In the genomic region with DNA sequence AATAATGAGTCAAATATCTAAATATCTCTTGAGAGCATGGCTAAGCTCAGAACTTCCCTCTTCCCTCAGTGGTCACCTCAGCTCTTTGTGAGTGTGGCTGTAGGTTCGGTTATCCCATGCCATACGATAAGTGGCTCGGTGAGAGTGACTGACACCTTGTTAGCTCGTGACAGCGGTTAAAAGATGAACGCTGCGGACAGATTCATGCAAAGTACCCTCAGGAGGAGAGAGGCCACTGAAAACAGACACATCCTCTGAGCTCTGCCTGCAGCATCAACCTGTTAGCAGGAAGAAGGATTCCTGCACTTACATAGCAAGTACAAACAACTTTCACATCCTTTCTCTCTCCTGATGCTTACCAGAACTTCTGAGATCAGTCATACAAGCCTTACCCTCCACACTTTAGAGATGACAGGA, we compare ENCODE assay signal across 14 mouse cellular contexts.
DNase-seq lines count a peak whose midpoint lies in the region; ATAC-seq and TF ChIP-seq lines count a peak whose summit lies in the region.
"Had no signal": no experiment of that assay in that cellular context is flagged by ENCODE, and none has a peak within 500 bp of the region (broad histone marks: within the 10 kb centered on the region; RNA-seq: fewer than 3 reads in every experiment).

No protein-coding gene starts in this region.

- H3K4me3 ChIP-seq in heart, postnatal 0 days (ENCODE audit: low read depth, low read length), result no peak overlapping the region
- no peak overlapping the region for H3K4me3 ChIP-seq in heart, adult 2 months
- H3K4me3 ChIP-seq in liver, postnatal 0 days (ENCODE audit: low read depth, low read length), result no peak overlapping the region
- no peak overlapping the region for H3K4me3 ChIP-seq in midbrain, embryonic 16.5 days (ENCODE audit: low read depth, low read length)
- H3K4me3 ChIP-seq: neural tube, embryonic 12.5 days had no signal

- H3K27me3 ChIP-seq in heart, postnatal 0 days (ENCODE audit: control insufficient read depth, insufficient read depth, low read length), result no peaks in the 10 kb centered on the region
- H3K27me3 ChIP-seq in heart, adult 2 months (ENCODE audit: control insufficient read depth, insufficient read depth, low read length), result no peaks in the 10 kb centered on the region
- H3K27me3 ChIP-seq in liver, postnatal 0 days (ENCODE audit: insufficient read depth, low read length), result no peaks in the 10 kb centered on the region
- H3K27me3 ChIP-seq in splenic B cell, adult 2 months (ENCODE audit: control insufficient read depth, insufficient read depth, low read length, poor library complexity, severe bottlenecking), result no peaks in the 10 kb centered on the region
- no peaks in the 10 kb centered on the region for H3K27me3 ChIP-seq in midbrain, embryonic 16.5 days (ENCODE audit: control insufficient read depth, insufficient read depth, low read depth, low read length)
- H3K27me3 ChIP-seq: neural tube, embryonic 12.5 days had no signal

- TF ChIP-seq POLR2A in heart, adult 2 months (IDR thresholded peaks at IDR 0.05; ENCODE audit: insufficient read depth, low read depth, low read length), result no peak

- TF ChIP-seq CTCF in heart, postnatal 0 days (IDR thresholded peaks at IDR 0.05; ENCODE audit: low read depth), result no peak
- TF ChIP-seq CTCF in heart, adult 2 months (IDR thresholded peaks at IDR 0.05), result no peak
- no peak for TF ChIP-seq CTCF in liver, postnatal 0 days (IDR thresholded peaks at IDR 0.05; ENCODE audit: low read depth)

- TF ChIP-seq EP300 in heart, postnatal 0 days (IDR thresholded peaks at IDR 0.05; ENCODE audit: low read depth), result no peak
- no peak for TF ChIP-seq EP300 in heart, adult 2 months (IDR thresholded peaks at IDR 0.05; ENCODE audit: insufficient read depth, low read depth, low read length)
- TF ChIP-seq EP300 in liver, postnatal 0 days (IDR thresholded peaks at IDR 0.05; ENCODE audit: low read depth), result no peak

- H3K9me3 ChIP-seq in heart, postnatal 0 days (replicated peaks; ENCODE audit: control insufficient read depth, low read length), result no peaks in the 10 kb centered on the region
- H3K9me3 ChIP-seq in liver, postnatal 0 days (ENCODE audit: low read length), result no peaks in the 10 kb centered on the region
- H3K9me3 ChIP-seq in midbrain, embryonic 16.5 days (replicated peaks; ENCODE audit: control insufficient read depth, low read length, poor library complexity, severe bottlenecking), result no peaks in the 10 kb centered on the region
- H3K9me3 ChIP-seq: neural tube, embryonic 12.5 days had no signal

- H3K36me3 ChIP-seq in heart, postnatal 0 days (replicated peaks; ENCODE audit: control insufficient read depth, insufficient read depth, low read length), result no peaks in the 10 kb centered on the region
- no peaks in the 10 kb centered on the region for H3K36me3 ChIP-seq in heart, adult 2 months (ENCODE audit: control insufficient read depth, insufficient read depth, low read length)
- no peaks in the 10 kb centered on the region for H3K36me3 ChIP-seq in liver, postnatal 0 days (replicated peaks; ENCODE audit: insufficient read depth, low read length)
- no peaks in the 10 kb centered on the region for H3K36me3 ChIP-seq in splenic B cell, adult 2 months (ENCODE audit: control insufficient read depth, insufficient read depth, low read length, poor library complexity, severe bottlenecking)
- no peaks in the 10 kb centered on the region for H3K36me3 ChIP-seq in midbrain, embryonic 16.5 days (ENCODE audit: control insufficient read depth, insufficient read depth, low read length)
- H3K36me3 ChIP-seq: neural tube, embryonic 12.5 days had no signal

- peak overlapping the region; percentile 10; the same call in 1 of the 2 replicates for H3K4me2 ChIP-seq in heart, postnatal 0 days (ENCODE audit: low read depth, low read length)
- H3K4me2 ChIP-seq in liver, postnatal 0 days (ENCODE audit: low read depth, low read length), result peak overlapping the region; percentile 52
- H3K4me2 ChIP-seq in midbrain, embryonic 16.5 days (ENCODE audit: low read length), result no peak overlapping the region
- H3K4me2 ChIP-seq: neural tube, embryonic 12.5 days had no signal

- 21% methylated on average over 7 of the region's 7 CpGs for WGBS in heart, postnatal 0 days
- 54% methylated on average over 7 of the region's 7 CpGs for WGBS in heart, adult 2 months
- WGBS in liver, postnatal 0 days (ENCODE audit: insufficient replicate concordance), result 16% methylated on average over 7 of the region's 7 CpGs
- 93% methylated on average over 7 of the region's 7 CpGs for WGBS in midbrain, embryonic 16.5 days

- H3K4me1 ChIP-seq in heart, postnatal 0 days (ENCODE audit: control insufficient read depth, insufficient read depth), result no peaks in the 10 kb centered on the region
- peaks cover 3% of the 10 kb centered on the region for H3K4me1 ChIP-seq in heart, adult 2 months (ENCODE audit: control insufficient read depth, insufficient read depth, low read length)
- peaks cover 12% of the 10 kb centered on the region for H3K4me1 ChIP-seq in liver, postnatal 0 days (ENCODE audit: insufficient read depth)
- H3K4me1 ChIP-seq in midbrain, embryonic 16.5 days (ENCODE audit: control insufficient read depth, insufficient read depth, low read length), result no peaks in the 10 kb centered on the region
- H3K4me1 ChIP-seq: neural tube, embryonic 12.5 days had no signal

- no peak for ATAC-seq in heart, postnatal 0 days (ENCODE audit: insufficient read depth, low read depth)
- ATAC-seq in liver, postnatal 0 days, result no peak
- ATAC-seq in midbrain, embryonic 16.5 days, result no peak
- ATAC-seq in megakaryocyte progenitor cell, adult 5-6 weeks (replicated peaks; ENCODE audit: poor library complexity), result no peak
- ATAC-seq: forebrain, embryonic 16.5 days had no signal

- H3K9ac ChIP-seq in heart, postnatal 0 days (replicated peaks; ENCODE audit: low read depth, low read length), result no peak overlapping the region
- H3K9ac ChIP-seq in heart, adult 2 months (ENCODE audit: low read depth, low read length), result no peak overlapping the region
- H3K9ac ChIP-seq in liver, postnatal 0 days (replicated peaks), result no peak overlapping the region
- H3K9ac ChIP-seq in midbrain, embryonic 16.5 days (ENCODE audit: low read depth, low read length), result no peak overlapping the region
- H3K9ac ChIP-seq: neural tube, embryonic 12.5 days had no signal

- no peaks in the 10 kb centered on the region for H3K79me2 ChIP-seq in heart, adult 2 months (replicated peaks; ENCODE audit: control insufficient read depth, insufficient read depth, low read length)

- DNase-seq in heart, postnatal 0 days (ENCODE audit: low spot score), result no peak
- no peak for DNase-seq in heart, adult 2 months
- peak; percentile 56 for DNase-seq in T-cell, adult 2 months (ENCODE audit: low spot score)
- DNase-seq in liver, postnatal 0 days, result no peak
- peak; percentile 71 for DNase-seq in splenic B cell, adult 2 months (ENCODE audit: low read depth, low spot score)
- no peak for DNase-seq in neural tube, embryonic 10.5 days (ENCODE audit: extremely low spot score, low spot score)
- DNase-seq: heart, postnatal 4 days; kidney, adult 2 months; lung, postnatal 10 days; right cerebral cortex, postnatal 14 days had no signal

- H3K27ac ChIP-seq in heart, postnatal 0 days (ENCODE audit: low read depth), result no peak overlapping the region
- no peak overlapping the region for H3K27ac ChIP-seq in heart, adult 2 months
- H3K27ac ChIP-seq in liver, postnatal 0 days (ENCODE audit: low read depth), result 0 out of 2 replicates have a peak overlapping the region, but pooled peaks have one; percentile 18
- no peak overlapping the region for H3K27ac ChIP-seq in midbrain, embryonic 16.5 days (ENCODE audit: low read length)
- H3K27ac ChIP-seq: neural tube, embryonic 12.5 days had no signal

- intact Hi-C loops in heart, adult 2 months (cut with DNase I), result no loop called here

Comparison
In these comparisons a context has a peak if more than half of its experiments do, and no peak if none do; other contexts are left out.
1. DNase-seq: peak in T-cell, adult 2 months (single experiment) and splenic B cell, adult 2 months (single experiment); none in heart, postnatal 0 days (single experiment), heart, adult 2 months (0 of 2), liver, postnatal 0 days (single experiment) and neural tube, embryonic 10.5 days (single experiment).